Mouse (Mus musculus) midbrain, embryonic 13.5 days (tissue): Measurements from ENCODE around the gene Scgb1b3. TPM values are rescaled to one million over a fixed set of nuclear protein-coding genes. Genes with fewer than 3 reads are reported as not detected.

Source experiments
- ATAC-seq: fragments of 200-750 bp; cut with Nextera tagmentation; 2 replicates; pipeline ENCODE4 v1.8.0; 2017; ENCODE audit warnings: mild to moderate bottlenecking, moderate TSS enrichment, moderate library complexity
- H3K27ac ChIP-seq: fragments of 300-500 bp; sonication (generic); 2 replicates; pipeline ENCODE4 v1.5.1; 2015; ENCODE audit warnings: inconsistent platforms, mild to moderate bottlenecking, moderate library complexity
- H3K27me3 ChIP-seq: fragments of 300-500 bp; sonication (generic); 2 replicates; pipeline ENCODE4 v1.6.1; 2015; ENCODE audit warnings: mild to moderate bottlenecking, inconsistent platforms
- H3K36me3 ChIP-seq: fragments of 300-500 bp; sonication (generic); 2 replicates; pipeline ENCODE4 v1.6.1; 2015; ENCODE audit warnings: mild to moderate bottlenecking, inconsistent platforms
- H3K4me1 ChIP-seq: fragments of 300-500 bp; sonication (generic); replicated peaks from 2 replicates; pipeline ENCODE4 v1.6.1; 2015; ENCODE audit warnings: inconsistent platforms
- H3K4me2 ChIP-seq: fragments of 300-500 bp; sonication (generic); replicated peaks from 2 replicates; pipeline ENCODE4 v1.6.1; 2015; ENCODE audit warnings: moderate library complexity, mild to moderate bottlenecking, inconsistent platforms
- H3K4me3 ChIP-seq: fragments of 300-500 bp; sonication (generic); replicated peaks from 2 replicates; pipeline ENCODE4 v1.5.1; 2015; ENCODE audit warnings: mild to moderate bottlenecking, inconsistent platforms
- H3K9ac ChIP-seq: fragments of 300-500 bp; sonication (generic); replicated peaks from 2 replicates; pipeline ENCODE4 v1.6.1; 2015; ENCODE audit warnings: mild to moderate bottlenecking, inconsistent platforms
- H3K9me3 ChIP-seq: fragments of 300-500 bp; sonication (generic); 2 replicates; pipeline ENCODE4 v1.6.1; 2016; ENCODE audit warnings: mild to moderate bottlenecking, inconsistent platforms
- WGBS: fragments of 180-500 bp; shearing (Covaris S2); methylation state at CpG from one replicate; pipeline ENCODE4 v1.1.7; 2015; 5-methylcytosine and 5-hydroxymethylcytosine counted together
- polyA plus RNA-seq: library from polyadenylated mRNA; unstranded; fragments of >200 nt; fragmentation: Nextera tagmentation; extraction: Ambion mirVana; gene quantifications from 2 replicates; pipeline ENCODE4 v1.2.1, GENCODE M21; 2015

Gene Scgb1b3
- not detected in 2 replicates for polyA plus RNA-seq

- Histone ChIP-seq H3K4me2 (no peak within 1 kb of the TSS), H3K27ac (no peak within 1 kb of the TSS), H3K36me3 (no peaks in the 10 kb centered on the region), H3K27me3 (no peaks in the 10 kb centered on the region), H3K9me3 (peaks cover 40% of the 10 kb centered on the region), H3K4me1 (no peaks in the 10 kb centered on the region), H3K4me3 (no peak within 1 kb of the TSS), H3K9ac (no peak within 1 kb of the TSS)
- ATAC-seq = no peak
- WGBS = 79% methylated on average over 3 of the region's 3 CpGs
These were observed at the start of gene Scgb1b3 for GRCm38 (mm10) chr7:31375292-31375691. Gene Scgb1b3 (plus strand): TSS chr7:31375592.

GRCm38 (mm10) chr7:31362022-31362560, 13.3 kb upstream of the Scgb1b3 start, which contains the start of gene Scgb2b3:
Gene Scgb2b3 (minus strand): TSS chr7:31362072.
- no peaks in the 10 kb centered on the region for H3K27me3 ChIP-seq
- 73% methylated on average over 4 of the region's 4 CpGs for WGBS
- no peak within 1 kb of the TSS for H3K4me2 ChIP-seq
- H3K9me3 ChIP-seq = peaks cover 63% of the 10 kb centered on the region
- H3K4me3 ChIP-seq = no peak within 1 kb of the TSS
- no peaks in the 10 kb centered on the region for H3K36me3 ChIP-seq
- H3K9ac ChIP-seq = no peak within 1 kb of the TSS
- ATAC-seq = no peak
- H3K4me1 ChIP-seq = no peaks in the 10 kb centered on the region
- no peak within 1 kb of the TSS for H3K27ac ChIP-seq

Other genes starting within 250 kb of the Scgb1b3 start
- 1.2 and 2.7 TPM in 2 replicates for gene Scn1b, start 248.6 kb upstream of the Scgb1b3 start, polyA plus RNA-seq
- 213 and 241 TPM in 2 replicates for gene Gramd1a, start 219.7 kb upstream of the Scgb1b3 start, polyA plus RNA-seq
- gene Scgb2b2, start 85.1 kb upstream of the Scgb1b3 start, polyA plus RNA-seq = not detected in 2 replicates
- not detected in 2 replicates for gene Scgb1b2, start 83.8 kb upstream of the Scgb1b3 start, polyA plus RNA-seq
- not detected in 2 replicates for gene Scgb2b3, start 13.5 kb upstream of the Scgb1b3 start, polyA plus RNA-seq